Mouse (Mus musculus) liver, postnatal 0 days (tissue): Measurements from ENCODE around the gene Sumo1.

Source experiments
- CTCF ChIP-seq: sonication (generic); IDR thresholded peaks from 2 replicates; pipeline ENCODE4 v1.5.1; 2016; ENCODE audit warnings: antibody characterized with exemption, low read depth
- EP300 ChIP-seq: IDR thresholded peaks from 2 replicates; pipeline ENCODE4 v1.6.1; 2016; ENCODE audit warnings: antibody characterized with exemption, low read depth, mild to moderate bottlenecking

DNA sequence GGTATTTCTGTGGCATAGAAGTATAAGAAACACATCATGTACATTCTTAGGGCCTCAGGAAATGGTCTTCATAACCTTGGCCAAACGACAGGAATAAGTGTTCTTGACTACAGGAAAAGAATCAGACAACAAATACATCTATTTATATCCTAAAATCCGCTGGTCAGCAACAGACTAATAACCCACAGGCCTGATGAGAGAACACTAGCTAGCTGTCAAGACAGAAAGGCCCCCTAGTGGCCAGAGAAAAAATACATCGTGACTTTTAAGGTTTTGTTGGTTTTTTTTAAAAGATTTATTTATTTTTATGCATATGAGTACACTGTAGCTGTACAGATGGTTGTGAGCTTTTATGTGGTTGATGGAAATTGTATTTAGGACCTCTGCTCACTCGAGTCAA, 49.3 kb upstream of the Sumo1 start:
- peak; percentile 65 for TF ChIP-seq CTCF
- TF ChIP-seq EP300: 0 out of 2 replicates have a peak, but pooled peaks have one; percentile 7
